Mouse (Mus musculus): Measurements from ENCODE around the gene Ankrd6.

- TF ChIP-seq CTCF (IDR thresholded peaks at IDR 0.05; ENCODE audit: low read depth, low read length), result no peak
- no peak for TF ChIP-seq TAL1 (conservative IDR thresholded peaks at IDR 0.05; ENCODE audit: low read depth, low read length)
These were observed 59.9 kb downstream of the Ankrd6 start for GRCm38 (mm10) chr4:32890735-32891098.

Measured in G1E (cell line).